Mouse (Mus musculus): ENCODE results near the gene Guca2b.

The Guca2b gene

DNA sequence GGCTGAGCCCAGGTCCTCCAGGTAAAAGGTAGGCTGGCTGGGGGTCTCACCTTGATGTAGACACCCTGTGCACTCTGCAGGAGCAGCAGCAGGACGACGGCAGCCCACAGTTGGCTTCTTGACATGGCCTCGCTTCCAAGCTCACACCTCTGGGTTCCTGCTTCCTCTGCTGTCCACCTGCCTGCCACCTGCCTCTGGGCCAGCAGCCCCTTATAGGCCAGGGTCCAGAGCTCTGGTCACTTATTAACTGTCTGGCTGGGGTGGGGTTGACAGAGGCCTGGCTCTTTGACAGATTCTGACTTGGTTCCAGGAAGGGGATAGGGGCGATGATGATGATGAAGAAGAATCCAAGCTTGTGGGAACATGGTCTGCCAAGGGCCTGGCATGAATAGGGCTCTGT lies at the start of gene Guca2b:
Guca2b (minus strand) TSS at position 224 of the 400 bp plus-strand sequence.
- DNase-seq (ENCODE audit: low spot score in 2 of 2): no peak

DNA sequence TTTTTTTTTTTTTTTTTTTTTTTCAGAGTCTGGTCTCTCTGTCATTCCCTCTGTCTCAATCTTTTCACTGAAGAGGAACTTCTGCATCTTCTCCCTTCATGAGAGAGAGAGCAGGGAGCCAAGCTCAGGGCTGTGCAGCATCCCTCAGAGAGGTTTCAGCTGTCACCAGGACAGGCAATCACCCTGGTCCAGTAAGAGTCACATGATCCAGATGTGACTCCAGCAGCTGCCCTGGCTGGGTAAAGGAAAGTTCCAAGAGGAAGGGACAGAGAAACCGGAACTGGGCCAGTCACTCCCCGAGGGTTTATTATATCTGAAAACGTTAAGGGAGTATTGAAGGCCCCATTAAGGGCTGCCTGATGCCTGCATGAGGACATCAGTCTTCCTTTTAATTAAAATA lies 49.0 kb upstream of the Guca2b start:
- no peak for DNase-seq (ENCODE audit: low spot score in 2 of 2)

DNA sequence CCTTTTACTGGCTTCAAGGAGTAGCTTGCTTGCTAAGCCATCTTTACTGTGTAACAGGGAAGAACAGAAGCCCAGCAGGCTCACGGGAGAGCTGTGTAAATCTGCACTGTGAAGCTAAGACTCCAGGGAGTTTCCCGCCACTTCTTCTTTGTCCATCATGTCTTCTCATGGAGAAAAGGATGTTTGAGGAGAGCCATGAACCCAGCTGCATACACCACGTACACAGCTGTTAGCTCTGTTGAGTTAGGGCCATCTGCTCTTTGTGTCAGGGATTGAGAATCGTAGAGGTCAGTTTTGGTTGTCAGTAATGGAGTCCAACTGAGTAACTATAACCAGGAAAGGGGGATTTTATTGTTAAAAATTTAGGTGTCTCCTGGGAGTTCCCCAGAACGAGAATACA lies 48.6 kb upstream of the Guca2b start:
- no peak for DNase-seq (ENCODE audit: low spot score in 2 of 2)

DNA sequence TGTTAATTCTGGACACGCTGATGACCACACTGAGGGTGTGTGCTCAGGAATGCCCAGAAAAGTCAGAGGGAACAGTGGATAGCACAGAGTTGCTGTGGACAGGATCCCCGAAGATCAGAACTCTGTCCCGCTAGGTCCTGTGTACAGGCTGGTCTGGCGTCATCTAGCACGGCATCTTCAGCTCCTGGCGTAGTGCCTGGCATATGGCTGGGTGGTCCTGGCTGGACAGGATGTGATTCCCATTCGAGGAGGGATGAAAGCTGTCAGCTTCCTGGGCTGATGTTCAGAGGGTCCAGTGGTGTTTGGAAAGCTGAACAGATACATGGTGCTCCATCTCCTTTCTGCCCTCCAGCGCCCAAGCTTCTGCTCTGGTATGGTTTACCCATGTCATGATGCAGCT lies 45.2 kb upstream of the Guca2b start:
- no peak for DNase-seq (ENCODE audit: low spot score in 2 of 2)

DNA sequence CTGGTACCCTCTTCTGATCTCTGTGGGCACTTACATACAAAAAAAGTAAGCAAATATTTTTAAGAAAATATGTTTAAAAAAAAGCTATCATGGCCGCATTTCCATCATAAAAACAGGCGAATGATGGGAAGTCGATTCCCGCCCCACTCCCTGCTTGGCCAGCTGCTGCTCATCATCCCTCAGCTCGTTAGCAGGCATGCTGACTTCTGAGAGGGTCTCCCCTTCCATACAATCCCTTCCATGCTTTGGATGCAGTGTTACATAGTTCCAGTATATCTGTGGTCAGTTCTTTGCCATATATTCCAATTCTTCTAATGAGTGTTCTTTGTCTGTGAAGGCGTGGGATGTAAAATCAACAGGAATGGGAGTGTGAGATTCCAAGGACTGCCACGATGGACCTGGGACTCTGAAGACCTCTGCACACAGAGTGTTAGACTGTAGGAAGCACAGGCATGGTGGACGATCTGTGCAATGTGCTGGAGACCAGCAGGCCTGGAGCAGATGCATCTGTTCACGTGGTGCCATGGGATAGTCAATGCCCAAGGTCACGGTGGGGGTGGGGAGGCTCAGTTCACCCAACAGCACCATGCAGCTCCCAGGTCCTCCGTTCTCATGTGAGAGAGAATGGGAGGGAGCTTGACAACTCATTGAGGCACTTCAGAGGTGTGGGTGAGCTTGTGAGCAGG lies 42.7 kb upstream of the Guca2b start:
- no peak for DNase-seq (ENCODE audit: low spot score in 2 of 2)

DNA sequence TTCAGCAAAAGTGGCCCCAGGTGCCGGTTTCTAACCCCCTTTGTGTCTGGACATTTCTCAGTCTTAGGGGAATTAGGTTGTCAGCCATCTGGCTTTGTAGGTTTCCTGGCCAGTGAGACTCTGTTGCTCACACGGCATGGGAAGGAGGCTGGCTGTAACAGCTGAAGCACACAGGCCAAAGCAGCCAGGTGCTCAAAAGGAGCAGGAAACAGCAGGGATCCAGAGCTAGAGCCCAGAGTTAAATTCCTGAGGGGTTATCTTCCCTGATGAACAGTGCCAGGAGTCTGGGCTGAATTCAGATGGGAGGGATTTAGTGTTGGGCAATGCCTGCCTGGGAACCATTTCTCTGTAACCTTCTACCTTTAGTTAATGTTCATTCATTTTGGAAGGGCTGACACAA lies 39.6 kb upstream of the Guca2b start:
- DNase-seq (ENCODE audit: low spot score in 2 of 2): no peak

DNA sequence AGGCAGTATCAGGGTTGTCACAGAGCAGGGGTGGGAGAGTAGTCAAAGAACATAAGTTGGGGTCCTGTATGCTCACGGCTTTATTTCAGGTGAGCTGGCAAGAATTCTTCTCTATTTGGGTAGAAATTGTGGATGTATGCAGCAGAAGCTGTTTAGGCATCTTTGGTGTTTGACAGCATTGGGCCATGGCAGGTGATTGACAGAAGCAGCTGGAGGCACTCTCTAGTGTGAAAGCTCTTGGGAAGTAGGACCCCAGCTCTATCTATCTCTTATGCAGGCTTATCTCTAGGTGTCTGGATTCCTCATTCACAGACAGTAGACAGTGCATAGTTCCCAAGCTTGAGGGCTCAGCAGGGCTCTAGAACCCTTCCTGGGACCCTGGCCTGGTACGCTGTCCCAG lies 27.0 kb upstream of the Guca2b start:
- DNase-seq (ENCODE audit: low spot score in 2 of 2): no peak

DNA sequence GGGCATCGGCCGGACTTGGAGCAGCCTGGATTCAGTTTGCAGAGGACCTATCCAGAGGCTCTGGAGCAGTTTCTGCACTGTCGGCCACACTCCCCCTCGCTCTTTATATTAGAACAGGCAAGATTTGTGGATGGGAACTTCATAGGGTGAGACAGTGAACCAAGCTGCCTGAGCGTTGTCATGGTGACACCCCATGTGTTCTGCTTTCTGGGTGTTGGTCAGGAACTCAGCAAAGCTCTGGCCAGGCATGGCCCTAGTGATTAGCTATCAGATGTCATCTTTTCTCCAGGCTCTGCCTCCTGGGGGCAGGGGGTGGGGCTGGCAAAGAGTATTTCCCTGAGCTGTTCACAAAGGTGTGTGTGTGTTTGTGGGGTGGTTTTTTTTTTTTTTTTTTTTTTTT lies 23.8 kb upstream of the Guca2b start:
- DNase-seq (ENCODE audit: low spot score in 2 of 2): no peak

DNA sequence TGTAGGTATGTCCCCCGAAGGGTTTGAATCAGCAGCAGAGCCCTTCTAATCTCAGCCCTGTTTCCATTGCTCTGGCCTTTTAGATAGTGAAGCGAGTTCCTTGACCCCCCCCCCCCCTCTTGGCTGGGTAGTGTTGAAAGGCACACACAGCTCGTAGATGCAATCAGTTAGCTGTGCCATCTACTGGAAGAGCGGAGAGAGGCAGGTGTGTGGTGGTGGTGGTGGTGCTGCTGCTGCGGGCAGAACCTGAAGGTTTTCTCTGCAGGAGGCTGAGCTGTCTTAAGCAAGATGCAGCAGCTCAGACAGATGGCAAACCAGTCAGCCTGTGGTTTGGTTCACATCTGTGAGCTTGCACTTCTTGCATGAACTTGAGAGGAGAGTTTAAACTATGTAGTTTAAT lies 13.9 kb upstream of the Guca2b start:
- no peak for DNase-seq (ENCODE audit: low spot score in 2 of 2)

DNA sequence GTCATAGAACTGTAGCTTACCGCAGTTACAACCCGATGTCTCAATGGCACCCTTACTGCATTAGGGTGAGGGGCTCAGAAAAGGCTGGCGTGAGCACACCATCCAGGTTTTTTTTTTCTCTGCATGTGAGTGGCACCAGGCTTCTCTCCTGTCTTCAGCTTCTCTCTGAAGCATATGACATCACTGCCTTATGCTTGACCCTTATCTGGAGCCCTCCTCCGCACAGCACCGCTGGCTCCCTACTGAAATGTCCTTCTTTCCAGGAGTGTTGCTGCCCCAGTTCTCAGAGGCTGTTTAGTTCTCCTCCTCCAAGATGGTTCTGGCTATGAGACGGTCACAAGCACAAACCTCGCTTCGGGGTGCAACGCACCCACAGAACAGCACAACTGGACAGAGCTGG lies 12.4 kb upstream of the Guca2b start:
- no peak for DNase-seq (ENCODE audit: low spot score in 2 of 2)

DNA sequence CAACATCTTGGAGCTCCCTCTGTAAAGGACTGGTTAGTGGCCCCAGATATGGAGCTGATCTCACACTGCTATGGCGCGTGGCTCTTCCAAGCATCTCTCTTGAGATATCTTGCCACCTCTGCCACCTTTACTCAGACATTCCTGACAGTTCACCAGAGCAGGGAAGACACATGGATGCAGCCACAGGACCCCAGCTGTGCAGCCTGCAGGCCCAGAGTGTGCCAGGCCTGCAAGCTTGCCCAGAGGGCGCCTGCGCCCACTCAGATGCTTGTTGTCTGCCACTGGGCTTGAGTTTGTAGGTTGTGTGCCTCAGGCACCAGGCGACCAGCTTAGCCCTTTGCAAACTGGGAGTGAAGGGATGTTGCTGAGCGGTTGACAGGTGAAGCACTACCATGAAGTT lies 12.0 kb upstream of the Guca2b start:
- DNase-seq (ENCODE audit: low spot score in 2 of 2): no peak

DNA sequence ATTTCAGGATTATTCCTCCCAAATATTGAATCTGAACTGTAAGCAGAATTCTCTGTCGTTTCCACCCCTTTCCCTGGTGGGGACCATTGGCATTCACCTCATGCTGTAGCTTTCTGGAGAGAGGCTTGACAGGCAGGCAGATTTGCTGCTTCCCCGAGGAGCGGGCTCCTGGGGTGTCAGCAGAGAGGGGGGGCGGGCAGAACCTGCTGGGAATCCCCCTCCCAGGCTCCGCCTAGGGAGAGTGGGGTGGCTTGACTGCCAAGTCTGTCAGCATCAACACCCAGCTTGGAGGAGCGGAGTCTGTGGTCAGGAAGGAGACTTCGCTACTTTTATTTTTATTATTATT lies 11.4 kb upstream of the Guca2b start:
- DNase-seq (ENCODE audit: low spot score in 2 of 2): no peak

DNA sequence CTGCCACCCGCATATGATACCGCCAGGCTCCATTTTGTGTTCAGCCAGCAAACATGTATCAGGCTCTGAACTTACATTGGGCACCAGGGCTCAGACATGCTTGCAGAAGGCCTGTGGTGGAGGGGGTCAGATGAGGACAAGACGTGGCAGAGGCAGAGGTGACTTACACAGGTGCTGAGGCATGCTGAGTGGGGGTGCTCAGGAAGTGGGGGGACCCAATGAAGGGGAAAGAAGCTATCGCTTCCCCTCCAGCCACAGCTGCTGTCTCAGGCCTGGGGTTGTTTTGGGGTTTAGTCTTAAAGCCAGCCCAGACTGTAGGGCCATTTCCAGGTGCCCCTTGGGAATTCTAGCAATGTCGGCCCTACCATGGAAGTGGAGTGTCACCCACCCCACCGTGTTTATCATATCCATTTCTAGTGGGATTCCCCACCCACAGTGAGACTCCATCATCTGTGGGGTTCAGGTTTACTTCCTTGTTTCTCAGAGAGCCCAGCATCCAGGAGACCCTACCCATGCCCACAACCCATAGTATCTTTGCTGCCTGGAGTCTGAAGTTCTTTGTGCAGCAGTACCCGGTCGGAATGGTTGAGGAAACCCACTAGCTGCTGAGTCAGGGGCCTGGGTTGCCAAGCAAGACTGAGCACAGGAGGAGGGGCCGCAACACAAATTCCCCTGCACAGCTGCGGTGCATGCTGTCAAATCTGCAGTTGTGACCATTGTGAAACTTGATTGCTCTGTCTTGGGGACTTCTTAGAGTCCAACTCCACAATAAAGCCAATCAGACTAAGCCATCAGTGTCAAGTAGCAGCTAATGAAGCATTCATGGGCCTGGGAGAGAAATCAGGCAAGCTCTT lies 10.8 kb upstream of the Guca2b start:
- no peak for DNase-seq (ENCODE audit: low spot score in 2 of 2)

DNA sequence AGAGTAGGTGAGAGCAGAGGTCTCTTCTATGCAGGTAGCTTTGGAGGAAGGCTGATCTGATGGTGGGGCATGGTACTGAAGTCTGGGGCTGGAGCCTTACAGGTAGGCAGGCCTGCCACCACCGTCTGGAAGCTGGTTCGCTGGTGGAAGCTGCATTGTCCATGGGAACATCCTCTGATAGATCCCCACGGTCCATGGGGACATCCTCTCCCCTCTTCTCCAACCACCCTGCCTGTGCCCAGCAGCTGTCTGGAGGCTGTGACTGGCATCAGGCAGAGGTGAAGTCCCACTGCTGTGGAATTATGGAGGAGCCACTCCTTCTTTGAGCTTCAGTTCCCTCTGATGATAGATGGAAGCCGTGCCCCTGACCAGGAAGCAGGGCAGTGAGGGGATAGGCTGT lies 9.8 kb upstream of the Guca2b start:
- DNase-seq (ENCODE audit: low spot score in 2 of 2): no peak

DNA sequence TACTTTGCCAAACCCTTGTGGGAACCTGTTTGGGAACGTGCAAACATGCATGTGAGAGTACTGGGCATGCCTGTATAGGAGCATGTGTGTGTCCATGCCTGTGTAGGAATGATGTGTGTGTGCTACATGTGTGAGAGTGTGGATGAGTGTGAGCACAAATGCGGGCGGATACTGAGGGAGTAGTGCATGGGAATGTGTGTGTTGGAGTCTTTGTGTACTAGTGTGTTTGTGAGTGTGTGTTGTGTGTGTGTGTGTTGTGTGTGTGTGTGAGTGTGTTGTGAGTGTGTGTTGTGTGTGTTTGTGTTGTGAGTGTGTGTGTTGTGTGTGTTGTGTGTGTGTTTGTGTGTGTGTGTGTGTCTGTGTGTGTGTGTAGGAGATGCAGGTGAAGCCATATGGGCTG lies 9.4 kb upstream of the Guca2b start:
- no peak for DNase-seq (ENCODE audit: low spot score in 2 of 2)

DNA sequence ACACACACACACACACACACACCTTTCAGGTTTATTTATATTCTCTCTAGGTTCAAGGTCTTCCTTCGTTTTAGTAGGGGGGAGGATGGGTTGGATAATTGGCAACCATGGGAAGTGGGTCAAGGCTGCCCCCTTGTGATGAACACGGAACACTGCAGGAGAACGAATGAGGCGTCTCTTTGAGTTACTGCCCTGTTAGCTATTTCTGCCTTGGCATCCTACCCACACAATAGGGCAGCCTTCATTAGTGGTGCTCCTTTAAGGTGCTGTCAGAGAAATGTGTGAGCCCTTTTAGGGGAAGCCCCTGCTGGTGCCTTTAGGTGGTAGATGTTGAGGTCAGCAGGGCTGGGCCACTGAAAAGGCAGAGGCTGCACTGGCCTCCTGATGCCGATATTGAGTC lies 8.7 kb upstream of the Guca2b start:
- no peak for DNase-seq (ENCODE audit: low spot score in 2 of 2)

DNA sequence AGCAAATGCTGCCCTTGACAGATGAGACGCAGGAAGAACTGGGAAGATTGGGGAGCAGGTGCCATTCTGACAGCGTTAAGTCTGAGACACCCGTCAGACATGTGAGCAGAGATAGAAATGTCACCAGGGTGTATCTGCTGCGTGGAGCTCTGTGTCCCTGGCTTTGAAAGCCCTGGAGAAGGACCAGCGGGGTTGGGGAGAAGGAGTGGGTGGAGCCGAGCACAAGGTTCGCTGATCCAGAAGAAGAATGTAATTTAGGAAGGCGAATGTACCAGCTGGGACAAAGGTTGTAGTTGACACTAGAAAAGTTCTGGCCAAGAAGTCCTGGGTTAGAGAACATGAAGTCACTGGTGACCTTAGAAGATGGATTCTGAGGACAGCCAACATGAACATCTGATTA lies 7.4 kb upstream of the Guca2b start:
- no peak for DNase-seq (ENCODE audit: low spot score in 2 of 2)

DNA sequence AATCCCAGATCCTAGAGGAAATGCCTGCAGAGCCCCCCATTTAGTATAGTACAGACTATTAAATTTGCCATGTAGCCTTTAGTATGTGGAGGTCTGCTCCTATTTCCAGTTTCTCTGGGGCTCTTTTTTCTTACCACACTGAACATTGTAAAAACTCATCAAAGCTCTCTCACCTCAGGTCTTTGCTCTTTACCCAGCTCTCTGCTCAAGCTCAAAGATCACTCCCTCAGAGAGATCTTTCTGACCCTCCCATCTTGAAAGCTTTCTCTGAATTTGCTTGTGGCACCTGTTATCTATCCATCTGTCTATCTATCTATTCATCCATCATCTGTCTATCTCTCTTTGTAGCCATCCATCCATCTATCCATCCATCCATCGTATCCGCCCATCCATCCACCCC lies 6.4 kb upstream of the Guca2b start:
- no peak for DNase-seq (ENCODE audit: low spot score in 2 of 2)

DNA sequence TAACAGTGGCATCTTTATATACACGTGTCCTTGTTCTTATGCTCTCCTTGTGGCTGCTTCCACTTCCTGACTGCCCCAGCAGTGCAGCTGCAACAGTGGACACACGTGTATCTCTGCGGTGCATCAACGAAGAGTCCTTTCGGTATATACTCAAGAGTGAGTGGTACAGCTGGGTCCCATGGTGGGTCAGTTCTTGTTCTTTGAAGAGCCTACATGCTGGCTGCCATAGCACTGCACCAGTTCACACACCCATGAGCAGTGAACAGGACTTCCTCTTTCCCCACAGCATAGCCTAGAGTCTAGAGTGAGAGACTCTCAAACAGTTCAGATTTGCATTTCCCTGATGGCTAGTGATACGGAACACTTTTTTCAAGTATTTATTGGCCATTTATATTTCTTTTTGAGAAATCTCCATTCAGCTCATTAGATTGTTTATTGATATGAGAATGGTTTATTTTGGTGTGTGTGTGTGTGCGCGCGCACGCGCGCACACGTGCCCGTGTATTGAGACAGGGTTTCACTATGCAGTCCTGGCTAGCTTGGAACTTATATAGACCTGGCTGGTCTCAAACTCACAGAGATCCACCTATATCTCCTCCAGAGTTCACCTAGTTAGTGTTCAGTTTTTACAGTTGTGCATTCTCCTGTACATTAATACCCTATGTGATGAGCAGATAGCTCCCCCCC lies 4.8 kb upstream of the Guca2b start:
- no peak for DNase-seq (ENCODE audit: low spot score in 2 of 2)

DNA sequence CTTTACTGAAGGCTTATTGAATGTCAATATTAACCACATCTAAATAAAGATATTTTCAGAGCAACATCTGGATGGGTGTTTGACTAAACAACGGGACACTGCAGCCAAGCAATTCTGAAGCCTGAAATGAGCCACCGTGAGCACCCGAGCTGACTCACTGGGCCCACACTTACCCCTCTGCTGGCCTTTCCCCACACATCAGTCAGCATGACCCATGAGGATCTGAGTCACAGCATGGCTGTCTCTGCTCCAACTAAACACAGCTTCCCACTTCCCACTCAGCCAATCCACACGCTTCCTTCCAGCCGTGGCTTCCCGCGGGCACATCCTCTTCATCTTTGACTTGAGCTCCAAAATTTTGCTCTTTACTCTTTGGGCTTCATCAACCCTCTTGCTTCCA lies 4.2 kb upstream of the Guca2b start:
- no peak for DNase-seq (ENCODE audit: low spot score in 2 of 2)

DNA sequence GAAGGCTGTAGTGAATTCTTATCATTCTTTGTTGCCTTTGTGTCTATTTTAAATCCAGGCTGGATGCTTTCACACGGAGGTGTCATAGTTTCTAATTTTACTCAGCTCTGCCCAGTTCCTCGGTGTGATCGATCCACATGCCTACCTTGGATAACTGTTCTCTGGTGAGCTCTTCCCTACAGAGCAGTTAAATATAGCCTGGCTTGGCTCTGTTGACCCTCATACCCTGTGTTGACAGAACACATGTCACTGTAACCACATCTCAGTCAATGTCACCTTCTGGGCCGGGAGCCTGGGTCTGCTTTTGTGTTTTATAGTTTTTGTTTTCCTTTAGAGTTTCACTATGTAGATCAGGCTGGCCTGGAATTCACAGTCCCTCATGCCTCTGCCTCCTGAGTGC lies 3.4 kb upstream of the Guca2b start:
- no peak for DNase-seq (ENCODE audit: low spot score in 2 of 2)

DNA sequence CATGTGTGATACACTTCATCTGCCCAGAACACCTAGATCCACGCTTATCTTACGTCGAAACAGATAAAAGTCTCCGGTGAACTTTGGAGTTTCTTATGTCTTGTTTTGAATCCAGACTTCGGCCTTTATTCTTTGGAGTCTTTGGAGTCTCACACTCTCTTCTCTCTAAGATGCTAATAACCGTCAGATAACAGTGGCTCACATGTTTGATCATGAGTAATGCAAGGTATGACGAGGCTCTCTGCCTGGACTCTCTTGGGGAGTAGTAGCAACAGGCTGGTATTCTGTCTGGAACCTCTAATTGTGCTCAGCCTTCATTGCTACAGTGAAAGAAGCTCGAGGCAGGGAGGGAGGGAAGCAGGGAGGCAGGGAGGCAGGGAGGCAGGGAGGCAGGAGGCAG lies 1.3 kb upstream of the Guca2b start:
- DNase-seq (ENCODE audit: low spot score in 2 of 2): no peak

DNA sequence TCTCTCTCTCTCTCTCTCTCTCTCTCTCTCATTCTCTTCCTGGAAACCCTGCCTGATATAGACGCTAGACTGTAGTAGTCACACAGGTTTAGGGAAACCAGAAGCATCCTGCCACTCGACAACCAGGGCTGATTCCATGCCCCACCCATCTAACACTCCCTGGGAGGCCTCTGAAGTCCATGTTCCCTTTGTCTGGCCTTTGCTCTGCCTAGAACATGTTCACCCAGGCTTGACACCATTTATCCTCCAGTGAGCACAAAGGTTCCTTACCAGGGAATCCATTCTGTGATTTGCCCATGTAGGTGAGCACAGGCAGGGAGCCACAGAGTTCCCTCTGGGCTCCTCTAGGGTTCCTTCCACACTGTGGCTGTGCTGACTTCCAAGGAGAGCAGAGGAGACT lies 508 bp downstream of the Guca2b start:
- DNase-seq (ENCODE audit: low spot score in 2 of 2): no peak

Data from right cerebral cortex, postnatal 36 days (tissue).